Mouse (Mus musculus): Measurements from ENCODE around the gene Nat8f3.
"Not testable (repeated sequence)": the region's sequence is repeated elsewhere in the genome, so short reads cannot be mapped to it uniquely, and the experiment has no call there.

Gene Nat8f3

DNA sequence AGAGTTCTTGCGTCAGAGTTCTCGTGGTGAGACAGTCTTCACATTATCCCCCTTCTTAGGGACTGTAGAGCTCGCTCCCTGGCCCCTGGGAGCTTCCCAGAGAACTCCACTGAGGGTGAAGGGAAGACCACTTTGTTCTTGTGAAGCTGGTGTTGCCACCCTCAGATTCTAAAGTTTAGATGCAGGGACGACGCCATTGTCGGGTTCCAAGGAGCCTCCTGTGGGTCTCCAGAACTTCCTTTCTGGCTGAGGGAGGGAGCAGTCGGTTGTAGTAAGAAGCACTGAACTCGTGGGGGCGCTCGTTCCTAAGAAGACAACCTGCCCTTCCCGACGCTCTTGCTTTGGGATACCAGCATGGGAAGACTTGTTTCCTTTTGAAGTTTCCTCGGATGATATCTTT, at the start of gene Nat8f3:
TSS of gene Nat8f3 (minus strand) at position 223 of the 400 bp plus-strand sequence.
- DNase-seq (ENCODE audit: low spot score): peak; percentile 39

DNA sequence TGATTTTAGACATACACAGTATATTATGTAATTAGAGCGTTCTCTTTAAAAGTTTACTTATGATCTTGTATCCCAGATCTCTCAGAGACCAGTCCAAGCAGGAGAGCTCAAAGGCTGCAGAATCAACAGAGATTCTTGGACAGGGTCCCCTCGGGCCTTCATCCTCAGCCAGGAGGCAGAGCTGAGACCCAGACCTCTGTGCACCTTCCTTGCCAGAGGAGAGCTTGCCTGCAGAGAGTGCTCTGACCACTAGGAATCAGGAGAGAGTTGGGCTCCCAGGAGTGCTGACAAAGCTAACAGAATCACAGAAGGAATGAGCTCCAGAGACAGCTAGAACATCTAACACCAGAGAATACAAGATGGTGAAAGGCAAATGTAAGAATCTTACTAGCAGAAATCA, 47.8 kb upstream of the Nat8f3 start:
- DNase-seq (ENCODE audit: low spot score): no peak

DNA sequence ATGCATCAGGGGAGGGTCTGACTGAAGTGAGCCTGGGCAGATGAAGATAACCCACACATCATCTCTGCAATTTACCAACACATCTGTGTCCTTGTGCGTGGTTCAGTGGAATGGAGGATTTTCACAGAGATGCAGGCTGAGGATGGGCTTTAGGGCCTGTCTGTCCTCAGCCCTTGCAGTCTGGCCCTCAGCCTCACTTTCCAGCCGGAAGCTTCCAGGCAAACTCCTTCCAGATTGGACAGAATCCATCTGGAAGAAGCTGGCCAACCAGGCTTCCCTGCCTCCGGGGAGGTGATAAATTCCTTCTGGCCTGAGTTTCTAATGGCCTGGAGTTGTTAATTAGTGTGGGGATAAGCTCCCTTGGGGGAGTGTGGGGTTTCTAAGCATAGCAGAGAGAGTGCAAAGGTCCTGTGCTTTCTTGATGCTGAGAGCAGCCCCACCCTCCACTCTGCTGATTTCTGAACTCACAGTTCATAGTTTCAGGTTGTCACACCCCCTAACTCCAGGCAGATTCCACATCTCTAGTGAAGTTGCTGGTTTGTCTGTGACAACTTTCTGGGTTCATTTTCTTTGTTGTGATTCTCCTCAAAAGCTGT, 45.5 kb upstream of the Nat8f3 start:
- not testable (repeated sequence) for DNase-seq (ENCODE audit: low spot score)

DNA sequence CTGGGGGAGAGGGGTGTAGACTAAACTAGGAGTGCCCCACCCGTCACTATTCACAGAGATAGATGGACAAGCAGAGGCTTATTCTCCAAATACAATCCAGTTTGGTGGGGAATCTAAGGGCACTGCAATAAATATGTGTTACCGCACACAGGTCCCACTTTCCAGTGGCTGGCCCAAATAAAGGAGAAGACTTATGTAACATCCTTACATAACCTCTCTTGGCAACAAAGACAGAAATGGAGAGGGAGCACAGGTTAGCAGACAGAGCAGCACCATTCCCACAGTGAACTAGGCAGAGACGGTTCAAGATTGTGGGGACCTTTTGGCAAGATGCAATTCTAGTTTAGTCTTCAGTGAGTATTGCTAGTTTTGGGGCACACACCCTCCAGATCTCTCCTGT, 45.0 kb upstream of the Nat8f3 start:
- DNase-seq (ENCODE audit: low spot score): not testable (repeated sequence)

DNA sequence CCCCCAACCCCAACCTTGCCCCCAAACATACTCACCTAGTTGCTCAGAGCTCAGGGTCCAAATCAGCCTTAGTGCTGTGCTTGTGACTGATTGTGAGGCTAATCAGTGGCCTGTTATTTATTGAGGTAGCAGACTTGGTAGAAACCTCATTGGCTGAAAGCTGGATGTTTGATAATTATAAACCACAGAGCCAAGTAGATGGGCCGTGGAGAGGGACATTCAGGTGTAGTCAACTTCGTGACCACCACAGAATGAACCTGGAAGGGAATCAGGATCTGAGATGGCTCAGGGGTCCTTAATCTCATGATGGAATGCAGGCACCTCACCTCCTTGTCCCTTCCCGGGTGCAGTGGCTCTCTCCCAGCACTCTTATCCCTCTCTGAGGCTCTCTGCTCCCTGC, 44.2 kb upstream of the Nat8f3 start:
- not testable (repeated sequence) for DNase-seq (ENCODE audit: low spot score)

DNA sequence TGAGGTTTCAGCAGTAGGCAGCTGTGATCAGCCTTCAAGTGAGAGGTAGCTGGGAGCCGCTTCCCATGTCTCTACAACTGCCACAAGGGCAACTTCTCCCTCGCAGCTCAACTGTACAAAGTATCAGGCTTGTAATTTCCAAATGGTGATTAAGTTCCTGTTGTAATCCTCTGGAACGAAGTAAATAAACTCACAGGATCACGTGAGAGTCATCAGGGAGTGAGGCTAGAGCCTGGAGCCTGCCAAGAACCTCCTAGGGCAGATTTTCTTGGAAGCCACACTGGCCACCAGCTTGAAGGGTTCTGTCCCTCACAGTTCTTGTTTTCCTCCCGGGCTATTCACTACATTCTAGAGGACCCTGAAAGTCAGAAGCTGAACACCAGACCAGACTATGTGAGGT, 37.6 kb upstream of the Nat8f3 start:
- not testable (repeated sequence) for DNase-seq (ENCODE audit: low spot score)

DNA sequence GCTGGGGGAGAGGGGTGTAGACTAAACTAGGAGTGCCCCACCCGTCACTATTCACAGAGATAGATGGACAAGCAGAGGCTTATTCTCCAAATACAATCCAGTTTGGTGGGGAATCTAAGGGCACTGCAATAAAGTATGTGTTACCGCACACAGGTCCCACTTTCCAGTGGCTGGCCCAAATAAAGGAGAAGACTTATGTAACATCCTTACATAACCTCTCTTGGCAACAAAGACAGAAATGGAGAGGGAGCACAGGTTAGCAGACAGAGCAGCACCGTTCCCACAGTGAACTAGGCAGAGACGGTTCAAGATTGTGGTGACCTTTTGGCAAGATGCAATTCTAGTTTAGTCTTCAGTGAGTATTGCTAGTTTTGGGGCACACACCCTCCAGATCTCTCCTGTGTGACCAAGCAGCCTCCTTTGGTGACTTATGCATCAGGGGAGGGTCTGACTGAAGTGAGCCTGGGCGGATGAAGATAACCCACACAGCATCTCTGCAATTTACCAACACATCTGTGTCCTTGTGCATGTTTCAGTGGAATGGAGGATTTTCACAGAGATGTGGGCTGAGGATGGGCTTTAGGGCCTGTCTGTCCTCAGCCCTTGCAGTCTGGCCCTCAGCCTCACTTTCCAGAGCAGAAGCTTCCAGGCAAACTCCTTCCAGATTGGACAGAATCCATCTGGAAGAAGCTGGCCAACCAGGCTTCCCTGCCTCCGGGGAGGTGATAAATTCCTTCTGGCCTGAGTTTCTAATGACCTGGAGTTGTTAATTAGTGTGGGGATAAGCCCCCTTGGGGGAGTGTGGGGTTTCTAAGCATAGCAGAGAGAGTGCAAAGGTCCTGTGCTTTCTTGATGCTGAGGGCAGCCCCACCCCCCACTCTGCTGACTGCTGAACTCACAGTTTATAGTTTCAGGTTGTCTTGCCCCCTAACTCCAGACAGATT, 2.2 kb downstream of the Nat8f3 start:
- not testable (repeated sequence) for DNase-seq (ENCODE audit: low spot score)

DNA sequence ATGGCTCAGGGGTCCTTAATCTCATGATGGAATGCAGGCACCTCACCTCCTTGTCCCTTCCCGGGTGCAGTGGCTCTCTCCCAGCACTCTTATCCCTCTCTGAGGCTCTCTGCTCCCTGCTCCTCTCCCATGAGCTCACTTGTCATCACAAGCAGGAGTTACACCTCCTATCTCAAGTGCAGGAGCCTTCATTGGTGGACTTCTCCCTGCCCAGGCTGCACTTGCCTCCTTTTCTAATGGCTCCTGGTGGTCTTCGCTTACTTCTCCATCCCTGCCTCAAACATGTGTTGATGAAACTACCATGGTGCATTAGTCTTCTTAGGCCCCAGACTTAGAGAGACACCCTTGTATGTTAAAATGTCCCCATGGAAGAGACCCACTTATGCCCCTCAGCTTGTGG, 2.9 kb downstream of the Nat8f3 start:
- not testable (repeated sequence) for DNase-seq (ENCODE audit: low spot score)

DNA sequence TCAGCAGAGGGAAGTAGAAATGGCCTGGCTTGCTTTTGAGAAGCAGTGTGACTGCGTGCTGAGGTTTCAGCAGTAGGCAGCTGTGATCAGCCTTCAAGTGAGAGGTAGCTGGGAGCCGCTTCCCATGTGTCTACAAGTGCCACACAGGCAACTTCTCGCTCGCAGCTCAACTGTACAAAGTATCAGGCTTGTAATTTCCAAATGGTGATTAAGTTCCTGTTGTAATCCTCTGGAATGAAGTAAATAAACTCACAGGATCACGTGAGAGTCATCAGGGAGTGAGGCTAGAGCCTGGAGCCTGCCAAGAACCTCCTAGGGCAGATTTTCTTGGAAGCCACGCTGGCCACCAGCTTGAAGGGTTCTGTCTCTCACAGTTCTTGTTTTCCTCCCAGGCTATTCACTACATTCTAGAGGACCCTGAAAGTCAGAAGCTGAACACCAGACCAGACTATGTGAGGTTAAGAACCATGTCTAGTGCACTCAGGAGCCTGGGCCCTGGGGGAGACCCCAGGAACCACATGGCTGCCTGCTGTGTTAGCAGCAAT, 9.8 kb downstream of the Nat8f3 start:
- not testable (repeated sequence) for DNase-seq (ENCODE audit: low spot score)

DNA sequence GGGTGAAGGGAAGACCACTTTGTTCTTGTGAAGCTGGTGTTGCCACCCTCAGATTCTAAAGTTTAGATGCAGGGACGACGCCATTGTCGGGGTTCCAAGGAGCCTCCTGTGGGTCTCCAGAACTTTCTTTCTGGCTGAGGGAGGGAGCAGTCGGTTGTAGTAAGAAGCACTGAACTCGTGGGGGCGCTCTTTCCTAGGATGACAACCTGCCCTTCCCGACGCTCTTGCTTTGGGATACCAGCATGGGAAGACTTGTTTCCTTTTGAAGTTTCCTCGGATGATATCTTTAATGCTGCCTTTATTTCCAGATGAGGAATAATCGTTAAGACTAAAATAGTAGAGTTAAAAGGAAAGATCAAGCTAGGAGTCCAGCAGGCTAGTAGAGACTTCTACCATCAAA, 52.4 kb downstream of the Nat8f3 start, which contains the start of gene Nat8f7:
TSS of gene Nat8f7 (minus strand) at position 101 of the 400 bp plus-strand sequence.
- not testable (repeated sequence) for DNase-seq (ENCODE audit: low spot score)

DNA sequence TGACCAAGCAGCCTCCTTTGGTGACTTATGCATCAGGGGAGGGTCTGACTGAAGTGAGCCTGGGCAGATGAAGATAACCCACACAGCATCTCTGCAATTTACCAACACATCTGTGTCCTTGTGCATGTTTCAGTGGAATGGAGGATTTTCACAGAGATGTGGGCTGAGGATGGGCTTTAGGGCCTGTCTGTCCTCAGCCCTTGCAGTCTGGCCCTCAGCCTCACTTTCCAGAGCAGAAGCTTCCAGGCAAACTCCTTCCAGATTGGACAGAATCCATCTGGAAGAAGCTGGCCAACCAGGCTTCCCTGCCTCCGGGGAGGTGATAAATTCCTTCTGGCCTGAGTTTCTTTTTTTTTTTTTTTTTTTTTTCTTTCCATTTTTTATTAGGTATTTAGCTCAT, 55.9 kb downstream of the Nat8f3 start:
- not testable (repeated sequence) for DNase-seq (ENCODE audit: low spot score)

DNA sequence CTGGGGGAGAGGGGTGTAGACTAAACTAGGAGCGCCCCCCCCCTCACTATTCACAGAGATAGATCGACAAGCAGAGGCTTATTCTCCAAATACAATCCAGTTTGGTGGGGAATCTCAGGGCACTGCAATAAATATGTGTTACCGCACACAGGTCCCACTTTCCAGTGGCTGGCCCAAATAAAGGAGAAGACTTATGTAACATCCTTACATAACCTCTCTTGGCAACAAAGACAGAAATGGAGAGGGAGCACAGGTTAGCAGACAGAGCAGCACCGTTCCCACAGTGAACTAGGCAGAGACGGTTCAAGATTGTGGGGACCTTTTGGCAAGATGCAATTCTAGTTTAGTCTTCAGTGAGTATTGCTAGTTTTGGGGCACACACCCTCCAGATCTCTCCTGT, 56.3 kb downstream of the Nat8f3 start:
- DNase-seq (ENCODE audit: low spot score): not testable (repeated sequence)

DNA sequence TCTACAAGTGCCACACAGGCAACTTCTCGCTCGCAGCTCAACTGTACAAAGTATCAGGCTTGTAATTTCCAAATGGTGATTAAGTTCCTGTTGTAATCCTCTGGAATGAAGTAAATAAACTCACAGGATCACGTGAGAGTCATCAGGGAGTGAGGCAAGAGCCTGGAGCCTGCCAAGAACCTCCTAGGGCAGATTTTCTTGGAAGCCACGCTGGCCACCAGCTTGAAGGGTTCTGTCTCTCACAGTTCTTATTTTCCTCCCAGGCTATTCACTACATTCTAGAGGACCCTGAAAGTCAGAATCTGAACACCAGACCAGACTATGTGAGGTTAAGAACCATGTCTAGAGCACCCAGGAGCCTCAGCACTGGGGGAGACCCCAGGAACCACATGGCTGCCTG, 63.6 kb downstream of the Nat8f3 start:
- not testable (repeated sequence) for DNase-seq (ENCODE audit: low spot score)
